Mouse (Mus musculus): ENCODE data around the gene Gm28372. TPM values are rescaled to one million over a fixed set of nuclear protein-coding genes. Genes with fewer than 3 reads are reported as not detected.

Gene Gm28372
- total and polyA plus RNA-seq, 3 experiments = not detected

DNA sequence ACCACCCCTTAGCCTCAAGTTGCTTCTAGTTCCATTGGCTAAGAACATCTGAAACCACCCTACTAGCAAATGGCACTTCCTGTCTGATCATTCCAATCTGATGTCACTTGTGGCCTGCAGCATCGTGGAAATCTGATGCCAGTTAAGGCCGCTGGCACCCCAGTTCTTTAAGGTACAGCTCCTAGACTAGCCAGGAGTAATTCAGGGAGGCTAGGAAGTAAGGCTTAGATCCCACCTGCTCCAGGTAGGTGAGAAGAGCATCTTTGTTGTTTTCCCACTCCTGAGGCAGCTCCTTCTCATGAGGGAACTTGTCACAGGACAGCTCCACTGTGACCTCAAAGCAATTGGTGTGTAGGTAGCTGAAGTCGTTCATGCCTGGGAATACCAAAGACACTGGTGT lies 12.2 kb upstream of the Gm28372 start:
- no peaks in the 10 kb centered on the region for H3K4me1 ChIP-seq (ENCODE audit: insufficient read depth, low read depth, low read length)
- no peak overlapping the region for H3K4me3 ChIP-seq (ENCODE audit: low read depth, low read length)
- H3K27me3 ChIP-seq (ENCODE audit: insufficient read depth, low read length) = peaks cover 72% of the 10 kb centered on the region
- no peak for ATAC-seq (ENCODE audit: extremely low read depth, insufficient number of reproducible peaks, low FRiP score, poor library complexity, severe bottlenecking)
- no peaks in the 10 kb centered on the region for H3K9me3 ChIP-seq (replicated peaks)
- H3K36me3 ChIP-seq (replicated peaks) = no peaks in the 10 kb centered on the region
- TF ChIP-seq GATA1 (IDR thresholded peaks at IDR 0.05; ENCODE audit: borderline replicate concordance, low read length) = no peak
- no peak for TF ChIP-seq CTCF (IDR thresholded peaks at IDR 0.05; ENCODE audit: low read depth, low read length)
- TF ChIP-seq TAL1 (conservative IDR thresholded peaks at IDR 0.05; ENCODE audit: low read depth, low read length) = no peak
- TF ChIP-seq POLR2AphosphoS5 (IDR thresholded peaks at IDR 0.05; ENCODE audit: insufficient replicate concordance, low read depth, low read length) = no peak
- no peak for TF ChIP-seq GATA2 (IDR thresholded peaks at IDR 0.05; ENCODE audit: borderline replicate concordance, low read depth, low read length)
- no peak for DNase-seq (ENCODE audit: low spot score)

DNA sequence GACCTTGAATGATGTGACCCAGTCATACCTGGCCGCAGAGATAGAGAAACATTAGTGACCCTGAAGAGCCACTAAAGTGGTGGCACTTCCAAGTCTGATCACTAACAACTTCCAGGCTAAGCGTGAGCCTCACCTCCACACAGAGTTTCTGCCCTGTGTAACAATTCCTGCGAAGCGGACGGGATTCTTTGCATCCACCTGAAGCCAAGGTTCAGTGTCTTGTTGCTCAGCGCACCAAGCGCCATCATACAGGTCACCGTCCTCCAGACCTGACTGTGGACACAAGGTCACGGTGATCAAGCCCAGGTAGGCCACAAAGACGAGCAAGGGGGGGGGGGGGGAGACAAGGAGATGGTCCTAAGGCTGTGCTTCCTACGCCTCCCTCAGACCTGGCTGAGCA lies 9.3 kb upstream of the Gm28372 start:
- Histone ChIP-seq H3K4me3 (ENCODE audit: low read depth, low read length) (no peak overlapping the region), H3K36me3 (replicated peaks) (no peaks in the 10 kb centered on the region), H3K9me3 (replicated peaks) (no peaks in the 10 kb centered on the region), H3K27me3 (ENCODE audit: insufficient read depth, low read length) (peaks cover 65% of the 10 kb centered on the region), H3K4me1 (ENCODE audit: insufficient read depth, low read depth, low read length) (no peaks in the 10 kb centered on the region)
- ATAC-seq (ENCODE audit: extremely low read depth, insufficient number of reproducible peaks, low FRiP score, poor library complexity, severe bottlenecking) (no peak), DNase-seq (ENCODE audit: low spot score) (no peak)
- TF ChIP-seq TAL1 (conservative IDR thresholded peaks at IDR 0.05; ENCODE audit: low read depth, low read length) (no peak), CTCF (IDR thresholded peaks at IDR 0.05; ENCODE audit: low read depth, low read length) (no peak), POLR2AphosphoS5 (IDR thresholded peaks at IDR 0.05; ENCODE audit: insufficient replicate concordance, low read depth, low read length) (no peak), GATA1 (IDR thresholded peaks at IDR 0.05; ENCODE audit: borderline replicate concordance, low read length) (no peak), GATA2 (IDR thresholded peaks at IDR 0.05; ENCODE audit: borderline replicate concordance, low read depth, low read length) (no peak)

DNA sequence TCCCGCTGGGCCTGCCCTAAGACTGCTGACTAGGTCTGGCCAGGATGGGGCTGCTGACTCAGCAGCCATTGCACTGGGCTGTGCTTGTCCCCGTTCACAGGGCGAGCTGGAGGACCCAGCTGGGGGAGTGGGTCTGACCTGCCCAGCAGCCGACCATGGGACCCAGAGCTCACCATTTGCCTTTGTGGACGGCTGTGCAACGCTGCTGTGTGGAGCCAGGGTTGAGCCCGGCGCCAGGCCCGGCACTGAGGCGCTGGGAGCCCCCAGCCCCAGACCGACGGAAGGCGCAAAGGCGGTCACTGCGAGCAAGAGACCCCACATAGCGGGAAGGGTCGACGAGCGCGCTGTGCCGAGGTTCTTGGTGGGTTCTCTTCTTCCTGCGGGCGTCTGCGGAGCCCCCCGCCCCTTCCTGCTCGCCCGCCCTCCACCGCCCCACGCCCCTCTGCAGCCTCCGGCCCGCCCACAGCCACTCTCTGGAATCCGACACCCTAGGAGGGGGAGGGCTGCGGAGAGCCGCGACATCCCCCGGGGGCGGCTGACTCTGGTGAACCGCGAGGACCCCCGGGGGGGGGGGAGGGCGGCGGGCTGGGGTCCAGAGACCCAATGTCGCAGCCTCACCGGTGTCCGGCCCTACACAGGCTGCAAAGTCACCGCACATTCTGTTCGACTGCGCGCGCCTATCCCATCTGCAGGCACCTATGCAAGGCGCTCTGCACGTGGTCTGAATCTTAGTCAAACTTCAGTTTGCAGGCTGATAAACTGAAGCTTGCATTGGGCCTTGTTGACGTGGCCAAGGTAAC lies 7.7 kb upstream of the Gm28372 start, which contains the start of gene Cpxm1:
Gene Cpxm1, minus strand, starts transcription at position 389 of the 800 bp plus-strand sequence.
- no peaks in the 10 kb centered on the region for H3K36me3 ChIP-seq (replicated peaks)
- DNase-seq (ENCODE audit: low spot score) = no peak

DNA sequence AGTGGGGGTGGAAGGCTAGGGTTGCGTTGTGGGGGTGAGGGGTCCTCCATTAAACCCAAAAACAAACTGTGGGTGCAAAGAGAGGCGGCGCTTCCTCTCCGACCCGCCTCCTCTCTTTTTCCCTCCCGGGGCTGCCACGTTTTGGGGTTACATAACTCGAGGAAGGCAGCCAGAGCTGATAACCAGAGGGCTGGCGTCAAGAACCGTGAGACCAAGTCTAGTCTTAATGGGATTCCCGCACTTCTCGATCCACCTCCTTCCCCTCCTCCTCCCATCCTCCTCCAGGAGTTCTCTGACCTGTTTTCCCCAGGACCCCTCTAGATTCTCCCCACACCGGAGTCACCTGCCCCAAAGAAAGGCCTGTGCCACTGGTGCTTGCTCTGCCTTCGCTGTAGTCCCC lies 6.9 kb upstream of the Gm28372 start:
- H3K27me3 ChIP-seq (ENCODE audit: insufficient read depth, low read length) = peaks cover 55% of the 10 kb centered on the region
- no peaks in the 10 kb centered on the region for H3K4me1 ChIP-seq (ENCODE audit: insufficient read depth, low read depth, low read length)
- no peaks in the 10 kb centered on the region for H3K9me3 ChIP-seq (replicated peaks)
- TF ChIP-seq GATA2 (IDR thresholded peaks at IDR 0.05; ENCODE audit: borderline replicate concordance, low read depth, low read length) = no peak
- H3K4me3 ChIP-seq (ENCODE audit: low read depth, low read length) = no peak overlapping the region
- ATAC-seq (ENCODE audit: extremely low read depth, insufficient number of reproducible peaks, low FRiP score, poor library complexity, severe bottlenecking) (no peak), DNase-seq (ENCODE audit: low spot score) (no peak)
- H3K36me3 ChIP-seq (replicated peaks) = no peaks in the 10 kb centered on the region

More for the DNA sequence above, 7.7 kb upstream of the Gm28372 start, which contains the start of gene Cpxm1:
- H3K4me1 ChIP-seq (ENCODE audit: insufficient read depth, low read depth, low read length) = no peaks in the 10 kb centered on the region
- no peak for TF ChIP-seq GATA2 (IDR thresholded peaks at IDR 0.05; ENCODE audit: borderline replicate concordance, low read depth, low read length)
- no peak for TF ChIP-seq CTCF (IDR thresholded peaks at IDR 0.05; ENCODE audit: low read depth, low read length)
- TF ChIP-seq GATA1 (IDR thresholded peaks at IDR 0.05; ENCODE audit: borderline replicate concordance, low read length) = no peak
- TF ChIP-seq TAL1 (conservative IDR thresholded peaks at IDR 0.05; ENCODE audit: low read depth, low read length) = no peak
- TF ChIP-seq POLR2AphosphoS5 (IDR thresholded peaks at IDR 0.05; ENCODE audit: insufficient replicate concordance, low read depth, low read length) = no peak
- peaks cover 55% of the 10 kb centered on the region for H3K27me3 ChIP-seq (ENCODE audit: insufficient read depth, low read length)
- ATAC-seq (ENCODE audit: extremely low read depth, insufficient number of reproducible peaks, low FRiP score, poor library complexity, severe bottlenecking) = no peak
- H3K9me3 ChIP-seq (replicated peaks) = no peaks in the 10 kb centered on the region
- H3K4me3 ChIP-seq (ENCODE audit: low read depth, low read length) = no peak within 1 kb of the TSS

DNA sequence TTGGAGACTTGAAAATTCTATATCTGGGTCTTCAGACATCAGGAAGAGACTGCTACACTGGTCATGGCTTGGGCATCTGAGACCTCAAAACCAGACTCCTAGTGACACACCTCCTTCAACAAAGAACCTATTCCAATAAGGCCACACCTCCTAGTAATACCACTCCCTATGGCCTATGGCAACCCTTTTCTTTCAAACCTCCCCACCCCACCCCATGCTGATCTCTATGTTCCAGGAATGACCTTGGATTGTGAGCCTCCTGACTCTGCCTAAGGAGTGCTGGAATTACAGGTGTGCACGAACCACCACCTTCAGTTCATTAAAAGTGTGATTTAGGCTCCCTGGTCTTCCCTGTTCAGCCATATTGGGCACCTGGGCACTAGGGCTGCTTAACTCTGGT lies 5.0 kb upstream of the Gm28372 start:
- peaks cover 39% of the 10 kb centered on the region for H3K27me3 ChIP-seq (ENCODE audit: insufficient read depth, low read length)

DNA sequence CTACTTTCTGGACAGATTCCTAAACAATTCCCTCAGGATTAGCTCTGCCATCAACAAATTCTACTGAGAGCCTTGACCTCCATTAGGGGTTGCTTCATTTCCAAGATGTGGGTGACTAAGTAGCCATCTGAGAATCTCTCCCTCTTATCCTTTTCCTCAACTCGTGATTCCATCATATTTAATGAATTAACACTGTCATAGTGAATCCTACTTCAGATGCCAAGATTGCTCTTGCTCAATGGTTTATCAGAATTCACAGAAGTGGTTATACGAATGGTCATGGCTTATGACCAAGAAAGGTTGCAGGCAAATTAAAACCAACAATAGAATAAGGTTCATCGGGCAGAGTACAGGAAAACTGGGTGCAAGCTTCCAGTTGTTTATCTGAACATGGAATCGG lies 3.1 kb upstream of the Gm28372 start:
- TF ChIP-seq CTCF (IDR thresholded peaks at IDR 0.05; ENCODE audit: low read depth, low read length) = no peak
- TF ChIP-seq POLR2AphosphoS5 (IDR thresholded peaks at IDR 0.05; ENCODE audit: insufficient replicate concordance, low read depth, low read length) = no peak
- TF ChIP-seq GATA1 (IDR thresholded peaks at IDR 0.05; ENCODE audit: borderline replicate concordance, low read length) = no peak
- TF ChIP-seq TAL1 (conservative IDR thresholded peaks at IDR 0.05; ENCODE audit: low read depth, low read length) = no peak
- TF ChIP-seq GATA2 (IDR thresholded peaks at IDR 0.05; ENCODE audit: borderline replicate concordance, low read depth, low read length) = no peak
- ATAC-seq (ENCODE audit: extremely low read depth, insufficient number of reproducible peaks, low FRiP score, poor library complexity, severe bottlenecking) (no peak), DNase-seq (ENCODE audit: low spot score) (no peak)
- Histone ChIP-seq H3K27me3 (ENCODE audit: insufficient read depth, low read length) (peaks cover 37% of the 10 kb centered on the region), H3K4me3 (ENCODE audit: low read depth, low read length) (no peak overlapping the region), H3K4me1 (ENCODE audit: insufficient read depth, low read depth, low read length) (no peaks in the 10 kb centered on the region), H3K9me3 (replicated peaks) (no peaks in the 10 kb centered on the region), H3K36me3 (replicated peaks) (no peaks in the 10 kb centered on the region)

More for the DNA sequence above, 5.0 kb upstream of the Gm28372 start:
- TF ChIP-seq GATA1 (IDR thresholded peaks at IDR 0.05; ENCODE audit: borderline replicate concordance, low read length) = no peak
- TF ChIP-seq GATA2 (IDR thresholded peaks at IDR 0.05; ENCODE audit: borderline replicate concordance, low read depth, low read length) = no peak
- TF ChIP-seq POLR2AphosphoS5 (IDR thresholded peaks at IDR 0.05; ENCODE audit: insufficient replicate concordance, low read depth, low read length) = no peak
- no peak for TF ChIP-seq CTCF (IDR thresholded peaks at IDR 0.05; ENCODE audit: low read depth, low read length)
- no peak for TF ChIP-seq TAL1 (conservative IDR thresholded peaks at IDR 0.05; ENCODE audit: low read depth, low read length)
- DNase-seq (ENCODE audit: low spot score) (no peak), ATAC-seq (ENCODE audit: extremely low read depth, insufficient number of reproducible peaks, low FRiP score, poor library complexity, severe bottlenecking) (no peak)
- Histone ChIP-seq H3K9me3 (replicated peaks) (no peaks in the 10 kb centered on the region), H3K36me3 (replicated peaks) (no peaks in the 10 kb centered on the region), H3K4me1 (ENCODE audit: insufficient read depth, low read depth, low read length) (no peaks in the 10 kb centered on the region), H3K4me3 (ENCODE audit: low read depth, low read length) (no peak overlapping the region)
